10 mouse cellular contexts compared by ENCODE assay signal in genomic region chr11:5414856-5415616, GRCm38 (mm10). TPM values are rescaled to one million over a fixed set of nuclear protein-coding genes. Genes with fewer than 3 reads are reported as not detected.
DNase-seq lines count a peak whose midpoint lies in the region; ATAC-seq and TF ChIP-seq lines count a peak whose summit lies in the region.
"Had no signal": no experiment of that assay in that cellular context is flagged by ENCODE, and none has a peak within 500 bp of the region (broad histone marks: within the 10 kb centered on the region; RNA-seq: fewer than 3 reads in every experiment).

No protein-coding gene starts in this region.

- H3K27ac ChIP-seq in heart, embryonic 15.5 days, result peak overlapping the region; percentile 92
- H3K27ac ChIP-seq in cortical plate, adult 2 months (ENCODE audit: insufficient read depth, low read length), result peak overlapping the region; percentile 63; the same call in 1 of the 2 replicates
- H3K27ac ChIP-seq in forebrain, embryonic 15.5 days (replicated peaks), result 0 out of 2 replicates have a peak overlapping the region, but pooled peaks have one; percentile 4
- H3K27ac ChIP-seq in midbrain, embryonic 11.5 days (ENCODE audit: low read depth, low read length), result peak overlapping the region; percentile 51; the same call in 1 of the 2 replicates

- no peak overlapping the region for H3K4me3 ChIP-seq in heart, embryonic 15.5 days
- no peak overlapping the region for H3K4me3 ChIP-seq in cortical plate, adult 2 months (ENCODE audit: insufficient read depth, low read length)
- no peak overlapping the region for H3K4me3 ChIP-seq in forebrain, embryonic 15.5 days
- no peak overlapping the region for H3K4me3 ChIP-seq in midbrain, embryonic 11.5 days (ENCODE audit: low read depth, low read length)
- H3K4me3 ChIP-seq: erythroblast, embryonic 14.5 days had no signal

- intact Hi-C loops in heart, postnatal 36 days (cut with DNase I), result no loop called here

- WGBS in heart, embryonic 15.5 days, result 38% methylated on average over 2 of the region's 2 CpGs
- 16% methylated on average over 2 of the region's 2 CpGs for WGBS in forebrain, embryonic 15.5 days
- WGBS in midbrain, embryonic 11.5 days, result 15% methylated on average over 2 of the region's 2 CpGs

- no peak for DNase-seq in heart, postnatal 36 days
- DNase-seq in midbrain, embryonic 11.5 days (ENCODE audit: low spot score, missing footprints), result no peak
- no peak for DNase-seq in thymus, postnatal 10 days (ENCODE audit: low spot score in 2 of 2)
- DNase-seq in urinary bladder, adult 2 months (ENCODE audit: low spot score), result no peak
- no peak for DNase-seq in right cerebral cortex, adult 2 months (ENCODE audit: low spot score in 2 of 2)
- DNase-seq: adrenal gland, postnatal 36 days had no signal

- TF ChIP-seq POLR2A in cortical plate, adult 2 months (IDR thresholded peaks at IDR 0.05; ENCODE audit: extremely low read depth, insufficient read depth, low read length), result no peak

- no peaks in the 10 kb centered on the region for H3K9me3 ChIP-seq in heart, embryonic 15.5 days (replicated peaks)
- H3K9me3 ChIP-seq in forebrain, embryonic 15.5 days, result no peaks in the 10 kb centered on the region
- H3K9me3 ChIP-seq in midbrain, embryonic 11.5 days (ENCODE audit: control insufficient read depth, low read length), result no peaks in the 10 kb centered on the region

- H3K9ac ChIP-seq in heart, embryonic 15.5 days, result 0 out of 2 replicates have a peak overlapping the region, but pooled peaks have one; percentile 20
- no peak overlapping the region for H3K9ac ChIP-seq in forebrain, embryonic 15.5 days (replicated peaks)
- H3K9ac ChIP-seq in midbrain, embryonic 11.5 days (ENCODE audit: low read length), result 0 out of 2 replicates have a peak overlapping the region, but pooled peaks have one; percentile 16

- H3K36me3 ChIP-seq in heart, embryonic 15.5 days, result no peaks in the 10 kb centered on the region
- no peaks in the 10 kb centered on the region for H3K36me3 ChIP-seq in forebrain, embryonic 15.5 days
- no peaks in the 10 kb centered on the region for H3K36me3 ChIP-seq in midbrain, embryonic 11.5 days (ENCODE audit: control insufficient read depth, insufficient read depth, low read length)

- TF ChIP-seq CTCF in cortical plate, adult 2 months (IDR thresholded peaks at IDR 0.05; ENCODE audit: extremely low read depth, insufficient read depth, low read length), result no peak

- H3K27me3 ChIP-seq in heart, embryonic 15.5 days, result no peaks in the 10 kb centered on the region
- H3K27me3 ChIP-seq in forebrain, embryonic 15.5 days, result no peaks in the 10 kb centered on the region
- no peaks in the 10 kb centered on the region for H3K27me3 ChIP-seq in midbrain, embryonic 11.5 days (ENCODE audit: control insufficient read depth, insufficient read depth, low read length)

- no peak for ATAC-seq in heart, embryonic 15.5 days (replicated peaks; ENCODE audit: insufficient number of reproducible peaks, insufficient read depth, low FRiP score, low read depth)
- no peak for ATAC-seq in forebrain, embryonic 15.5 days (replicated peaks)
- no peak for ATAC-seq in midbrain, embryonic 11.5 days (ENCODE audit: low FRiP score)

- peak overlapping the region; percentile 47 for H3K4me2 ChIP-seq in heart, embryonic 15.5 days
- no peak overlapping the region for H3K4me2 ChIP-seq in forebrain, embryonic 15.5 days (replicated peaks)
- 0 out of 2 replicates have a peak overlapping the region, but pooled peaks have one; percentile 4 for H3K4me2 ChIP-seq in midbrain, embryonic 11.5 days

- peaks cover 54% of the 10 kb centered on the region for H3K4me1 ChIP-seq in heart, embryonic 15.5 days (replicated peaks)
- peaks cover 17% of the 10 kb centered on the region for H3K4me1 ChIP-seq in cortical plate, adult 2 months (ENCODE audit: control insufficient read depth, insufficient read depth, low read length)
- peaks cover 39% of the 10 kb centered on the region for H3K4me1 ChIP-seq in forebrain, embryonic 15.5 days
- H3K4me1 ChIP-seq in midbrain, embryonic 11.5 days (ENCODE audit: control insufficient read depth, insufficient read depth, low read length), result peaks cover 47% of the 10 kb centered on the region

RNA-seq across cellular contexts. Expression of gene Znrf3, which starts 29.6 kb away (rescaled TPM):
- polyA plus RNA-seq in heart, embryonic 15.5 days (2015; fragmentation: Nextera tagmentation; extraction: Ambion mirVana), result 6.5 and 6.7 TPM in 2 replicates
- total RNA-seq in heart, postnatal 36 days (2021), result 1 to 10 TPM; 8.7 to 9.1 TPM
- polyA plus RNA-seq in cortical plate, adult 2 months (2012; rRNA removed), result 5.9 and 6.0 TPM in 2 replicates
- polyA plus RNA-seq in forebrain, embryonic 15.5 days (2015; fragmentation: Nextera tagmentation; extraction: Ambion mirVana), result 6.9 and 7.4 TPM in 2 replicates
- 10.4 and 10.8 TPM in 2 replicates for polyA plus RNA-seq in midbrain, embryonic 11.5 days (2014; fragmentation: Nextera tagmentation; extraction: Ambion mirVana)
- 5.3 and 10.1 TPM in 2 replicates for polyA plus RNA-seq in urinary bladder, adult 2 months (2012; rRNA removed)

Comparison
In these comparisons a context has a peak if more than half of its experiments do, and no peak if none do; other contexts are left out.
1. H3K27ac ChIP-seq: peak in every context shown above with its lines; median percentile 92 in heart, embryonic 15.5 days; 63 in cortical plate, adult 2 months; 51 in midbrain, embryonic 11.5 days; 4 in forebrain, embryonic 15.5 days.